Mouse (Mus musculus) forebrain, embryonic 11.5 days (tissue): ENCODE results near the gene Zmiz1. TPM values are rescaled to one million over a fixed set of nuclear protein-coding genes. Genes with fewer than 3 reads are reported as not detected.

Experiments used
- ATAC-seq: fragments of 200-750 bp; cut with Nextera tagmentation; replicated peaks from 2 replicates; pipeline ENCODE4 v1.8.0; 2017; ENCODE audit warnings: moderate TSS enrichment; ENCODE audit not compliant: low FRiP score
- DNase-seq: peaks from one replicate; pipeline ENCODE4 v3.0.0-alpha.2; 2017; ENCODE audit warnings: low spot score
- H3K27ac ChIP-seq: fragments of 300-500 bp; sonication (generic); 2 replicates; pipeline ENCODE4 v1.5.1; 2014; ENCODE audit warnings: low read depth, low read length
- H3K27me3 ChIP-seq: fragments of 300-500 bp; sonication (generic); 2 replicates; pipeline ENCODE4 v1.6.1; 2014; ENCODE audit warnings: mild to moderate bottlenecking, low read length, mixed read lengths; ENCODE audit not compliant: control insufficient read depth, insufficient read depth
- H3K36me3 ChIP-seq: fragments of 300-500 bp; sonication (generic); 2 replicates; pipeline ENCODE4 v1.6.1; 2014; ENCODE audit warnings: mild to moderate bottlenecking, low read length, moderate library complexity, mixed read lengths; ENCODE audit not compliant: control insufficient read depth, insufficient read depth
- H3K4me1 ChIP-seq: fragments of 300-500 bp; sonication (generic); replicated peaks from 2 replicates; pipeline ENCODE4 v1.6.1; 2014; ENCODE audit warnings: low read length, mixed read lengths; ENCODE audit not compliant: control insufficient read depth, insufficient read depth
- H3K4me2 ChIP-seq: fragments of 300-500 bp; sonication (generic); 2 replicates; pipeline ENCODE4 v1.6.1; 2014; ENCODE audit warnings: low read depth, mild to moderate bottlenecking, low read length, moderate library complexity, mixed read lengths; ENCODE audit not compliant: severe bottlenecking
- H3K4me3 ChIP-seq: fragments of 300-500 bp; sonication (generic); 2 replicates; pipeline ENCODE4 v1.5.1; 2014; ENCODE audit warnings: low read depth, low read length
- H3K9ac ChIP-seq: fragments of 300-500 bp; sonication (generic); 2 replicates; pipeline ENCODE4 v1.6.1; 2014; ENCODE audit warnings: low read length
- H3K9me3 ChIP-seq: fragments of 300-500 bp; sonication (generic); 2 replicates; pipeline ENCODE4 v1.6.1; 2016; ENCODE audit warnings: low read length, mixed read lengths; ENCODE audit not compliant: control insufficient read depth
- WGBS: fragments of 180-500 bp; shearing (Covaris S2); extraction: QIAGEN DNeasy Blood & Tissue Kit; methylation state at CpG from one replicate; pipeline ENCODE4 v1.1.7; 2014; 5-methylcytosine and 5-hydroxymethylcytosine counted together
- microRNA-seq: library from miRNA; unstranded; fragments of <30 nt; microRNA quantifications from one replicate; pipeline ENCODE4, GENCODE M21; 2016; ENCODE audit not compliant: insufficient number of aligned reads
- polyA plus RNA-seq: library from polyadenylated mRNA; unstranded; fragments of >200 nt; fragmentation: Nextera tagmentation; extraction: Ambion mirVana; gene quantifications from 2 replicates; pipeline ENCODE4 v1.2.1, GENCODE M21; 2014

Gene Zmiz1
- polyA plus RNA-seq, 1 experiment from 2014 or later = 71.2 TPM

- Histone ChIP-seq H3K27ac (no peak overlapping the region), H3K27me3 (no peaks in the 10 kb centered on the region), H3K4me3 (no peak overlapping the region), H3K4me2 (no peak overlapping the region), H3K36me3 (no peaks in the 10 kb centered on the region), H3K9me3 (no peaks in the 10 kb centered on the region), H3K9ac (no peak overlapping the region), H3K4me1 (0 out of 2 replicates have a peak, but pooled peaks cover 2% of the 10 kb centered on the region)
- ATAC-seq (no peak), DNase-seq (no peak)
- WGBS = 88% methylated on average over 4 of the region's 4 CpGs
Measured at GRCm38 (mm10) chr14:25710681-25711080, 251.7 kb downstream of the Zmiz1 start.

DNA sequence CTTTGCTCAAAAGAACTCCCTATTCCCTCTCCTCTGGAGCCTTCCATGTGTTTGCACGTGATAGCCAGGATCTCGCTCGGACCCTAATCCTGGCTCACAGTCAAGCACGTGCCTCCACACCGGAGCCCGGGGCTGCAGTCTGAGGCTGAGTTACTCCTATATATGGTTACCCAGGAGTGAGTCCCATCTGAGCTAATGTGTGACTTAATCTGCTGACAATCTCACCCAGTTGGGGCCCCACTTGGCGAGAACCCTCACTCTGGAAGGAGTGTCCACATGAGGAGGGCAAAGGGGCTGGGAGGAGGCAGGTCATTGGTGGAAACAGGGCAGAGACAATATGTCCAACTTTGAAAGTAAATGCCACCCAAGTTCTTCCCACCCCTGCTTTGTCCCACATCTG, 252.2 kb downstream of the Zmiz1 start:
- Histone ChIP-seq H3K4me3 (no peak overlapping the region), H3K9ac (no peak overlapping the region), H3K9me3 (no peaks in the 10 kb centered on the region), H3K4me1 (0 out of 2 replicates have a peak, but pooled peaks cover 2% of the 10 kb centered on the region), H3K4me2 (no peak overlapping the region), H3K27ac (no peak overlapping the region), H3K36me3 (no peaks in the 10 kb centered on the region), H3K27me3 (no peaks in the 10 kb centered on the region)
- DNase-seq (no peak), ATAC-seq (no peak)
- WGBS = 72% methylated on average over 7 of the region's 7 CpGs

- H3K9ac ChIP-seq = no peak overlapping the region
- WGBS = 73% methylated on average over 8 of the region's 8 CpGs
- no peak overlapping the region for H3K27ac ChIP-seq
Measured at GRCm38 (mm10) chr14:25711602-25712001, 252.6 kb downstream of the Zmiz1 start.

DNA sequence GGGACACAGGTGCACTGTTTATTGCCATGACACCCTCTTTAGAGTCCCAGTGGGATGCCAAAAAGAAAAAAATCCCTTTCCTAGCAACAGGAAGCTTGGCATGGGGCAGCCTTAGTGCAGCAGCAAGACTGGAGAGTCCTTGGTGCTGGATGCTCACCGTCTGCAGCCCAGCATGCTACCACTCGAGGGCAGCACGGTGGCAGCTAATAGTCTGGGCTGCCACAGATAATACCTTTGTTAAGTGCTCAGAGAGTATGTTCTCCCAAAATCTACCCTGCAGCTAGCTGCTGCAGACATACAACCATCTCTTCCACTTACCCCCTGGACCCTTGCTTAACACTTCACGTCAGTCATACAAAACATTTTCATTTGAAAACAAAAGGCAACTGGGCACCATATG, 254.5 kb downstream of the Zmiz1 start:
- no peak overlapping the region for H3K4me3 ChIP-seq
- no peaks in the 10 kb centered on the region for H3K36me3 ChIP-seq
- no peak for DNase-seq
- no peaks in the 10 kb centered on the region for H3K27me3 ChIP-seq
- no peak overlapping the region for H3K9ac ChIP-seq
- no peak overlapping the region for H3K27ac ChIP-seq
- H3K4me1 ChIP-seq = 0 out of 2 replicates have a peak, but pooled peaks cover 2% of the 10 kb centered on the region
- H3K4me2 ChIP-seq = no peak overlapping the region
- no peaks in the 10 kb centered on the region for H3K9me3 ChIP-seq
- 17% methylated on average over 4 of the region's 4 CpGs for WGBS
- ATAC-seq = no peak

More at GRCm38 (mm10) chr14:25711602-25712001, 252.6 kb downstream of the Zmiz1 start:
- ATAC-seq (no peak), DNase-seq (no peak)
- Histone ChIP-seq H3K4me1 (0 out of 2 replicates have a peak, but pooled peaks cover 2% of the 10 kb centered on the region), H3K27me3 (no peaks in the 10 kb centered on the region), H3K36me3 (no peaks in the 10 kb centered on the region), H3K4me2 (no peak overlapping the region), H3K9me3 (no peaks in the 10 kb centered on the region), H3K4me3 (no peak overlapping the region)

Small RNA genes within 50 kb of the gene (microRNA-seq; reads per million reads assigned to microRNA genes)
- gene Mir3075 = 16.8 reads per million, percentile 11 among the genes with 10 or more reads in this experiment

Other genes starting within 250 kb of the Zmiz1 start
- gene Ppif, start 235.0 kb downstream of the Zmiz1 start, polyA plus RNA-seq = 34.8 and 38.4 TPM in 2 replicates